Mouse (Mus musculus) neural tube, embryonic 14.5 days (tissue): Measurements from ENCODE around the gene Snapc5. TPM values are rescaled to one million over a fixed set of nuclear protein-coding genes. Genes with fewer than 3 reads are reported as not detected.

Experiments used
- ATAC-seq: fragments of 200-750 bp; cut with Nextera tagmentation; 2 replicates; pipeline ENCODE4 v1.8.0; 2017; ENCODE audit warnings: low read depth, mild to moderate bottlenecking, moderate TSS enrichment, moderate library complexity
- H3K27ac ChIP-seq: fragments of 300-500 bp; sonication (generic); 2 replicates; pipeline ENCODE4 v1.5.1; 2014; ENCODE audit warnings: low read depth, mild to moderate bottlenecking, control low read depth, low read length, moderate library complexity, mixed read lengths
- H3K27me3 ChIP-seq: fragments of 300-500 bp; sonication (generic); 2 replicates; pipeline ENCODE4 v1.6.1; 2014; ENCODE audit warnings: low read length; ENCODE audit not compliant: control insufficient read depth, insufficient read depth
- H3K36me3 ChIP-seq: fragments of 300-500 bp; sonication (generic); 2 replicates; pipeline ENCODE4 v1.6.1; 2014; ENCODE audit warnings: low read length, mixed read lengths; ENCODE audit not compliant: control insufficient read depth, insufficient read depth
- H3K4me1 ChIP-seq: fragments of 300-500 bp; sonication (generic); 2 replicates; pipeline ENCODE4 v1.6.1; 2014; ENCODE audit warnings: low read length; ENCODE audit not compliant: control insufficient read depth, insufficient read depth
- H3K4me2 ChIP-seq: fragments of 300-500 bp; sonication (generic); 2 replicates; pipeline ENCODE4 v1.6.1; 2014; ENCODE audit warnings: mild to moderate bottlenecking, low read depth, low read length, control low read depth
- H3K4me3 ChIP-seq: fragments of 300-500 bp; sonication (generic); 2 replicates; pipeline ENCODE4 v1.5.1; 2014; ENCODE audit warnings: low read depth, low read length, control low read depth, mixed read lengths
- H3K9ac ChIP-seq: fragments of 300-500 bp; sonication (generic); replicated peaks from 2 replicates; pipeline ENCODE4 v1.6.1; 2014; ENCODE audit warnings: low read depth, mild to moderate bottlenecking, control low read depth, low read length, mixed read lengths
- H3K9me3 ChIP-seq: fragments of 300-500 bp; sonication (generic); 2 replicates; pipeline ENCODE4 v1.6.1; 2016; ENCODE audit warnings: low read length; ENCODE audit not compliant: control insufficient read depth
- WGBS: fragments of 180-500 bp; shearing (Covaris S2); extraction: QIAGEN DNeasy Blood & Tissue Kit; methylation state at CpG from one replicate; pipeline ENCODE4 v1.1.7; 2014; 5-methylcytosine and 5-hydroxymethylcytosine counted together
- polyA plus RNA-seq: library from polyadenylated mRNA; unstranded; fragments of >200 nt; fragmentation: Nextera tagmentation; extraction: Ambion mirVana; gene quantifications from 2 replicates; pipeline ENCODE4 v1.2.1, GENCODE M21; 2014

Snapc5 gene
- polyA plus RNA-seq, 1 experiment from 2014 or later, result 29.0 TPM

DNA sequence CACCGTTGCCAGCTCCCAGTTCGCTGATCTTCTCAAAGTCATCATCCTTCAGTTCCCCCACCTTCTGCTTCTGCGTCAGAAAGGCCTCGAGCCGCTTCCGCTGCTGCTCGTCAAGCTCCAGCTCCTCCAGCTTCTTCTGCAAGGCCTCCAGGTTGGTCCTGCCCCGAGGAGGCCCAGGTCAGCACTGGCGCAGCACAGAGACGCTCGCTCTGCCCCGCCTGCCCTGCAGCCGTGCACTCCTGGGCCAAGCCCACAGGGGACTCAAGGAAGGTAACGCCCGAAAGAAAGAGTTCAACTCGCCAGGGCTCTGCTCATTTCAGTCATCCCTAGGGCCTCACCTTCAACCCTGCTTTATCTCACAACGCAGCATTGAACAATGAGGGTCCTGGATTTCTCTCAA, 35.4 kb downstream of the Snapc5 start:
- Histone ChIP-seq H3K4me2 (no peak overlapping the region), H3K9ac (no peak overlapping the region), H3K4me1 (no peaks in the 10 kb centered on the region), H3K4me3 (no peak overlapping the region), H3K9me3 (no peaks in the 10 kb centered on the region), H3K27ac (no peak overlapping the region), H3K36me3 (no peaks in the 10 kb centered on the region), H3K27me3 (no peaks in the 10 kb centered on the region)
- WGBS, result 94% methylated on average over 17 of the region's 17 CpGs
- no peak for ATAC-seq

GRCm38 (mm10) chr9:64216090-64216489, 37.0 kb downstream of the Snapc5 start:
- H3K9ac ChIP-seq, result no peak overlapping the region
- no peak overlapping the region for H3K4me3 ChIP-seq
- no peak overlapping the region for H3K27ac ChIP-seq
- H3K4me2 ChIP-seq, result no peak overlapping the region
- H3K4me1 ChIP-seq, result no peaks in the 10 kb centered on the region
- 87% methylated on average over 4 of the region's 4 CpGs for WGBS
- ATAC-seq, result no peak
- no peaks in the 10 kb centered on the region for H3K36me3 ChIP-seq
- H3K9me3 ChIP-seq, result no peaks in the 10 kb centered on the region
- no peaks in the 10 kb centered on the region for H3K27me3 ChIP-seq

- ATAC-seq, result no peak
- no peaks in the 10 kb centered on the region for H3K4me1 ChIP-seq
- H3K36me3 ChIP-seq, result no peaks in the 10 kb centered on the region
- no peaks in the 10 kb centered on the region for H3K9me3 ChIP-seq
- no peaks in the 10 kb centered on the region for H3K27me3 ChIP-seq
- no peak overlapping the region for H3K9ac ChIP-seq
- 94% methylated on average over 2 of the region's 2 CpGs for WGBS
- no peak overlapping the region for H3K4me2 ChIP-seq
- H3K27ac ChIP-seq, result no peak overlapping the region
- no peak overlapping the region for H3K4me3 ChIP-seq
These were observed 37.6 kb downstream of the Snapc5 start for GRCm38 (mm10) chr9:64216641-64217040.

- no peaks in the 10 kb centered on the region for H3K4me1 ChIP-seq
- H3K4me3 ChIP-seq, result no peak overlapping the region
- H3K36me3 ChIP-seq, result no peaks in the 10 kb centered on the region
- ATAC-seq, result no peak
- no peak overlapping the region for H3K27ac ChIP-seq
- no peaks in the 10 kb centered on the region for H3K9me3 ChIP-seq
- no peak overlapping the region for H3K9ac ChIP-seq
- no peaks in the 10 kb centered on the region for H3K27me3 ChIP-seq
- no peak overlapping the region for H3K4me2 ChIP-seq
These were observed 38.8 kb downstream of the Snapc5 start for GRCm38 (mm10) chr9:64217887-64218286.

DNA sequence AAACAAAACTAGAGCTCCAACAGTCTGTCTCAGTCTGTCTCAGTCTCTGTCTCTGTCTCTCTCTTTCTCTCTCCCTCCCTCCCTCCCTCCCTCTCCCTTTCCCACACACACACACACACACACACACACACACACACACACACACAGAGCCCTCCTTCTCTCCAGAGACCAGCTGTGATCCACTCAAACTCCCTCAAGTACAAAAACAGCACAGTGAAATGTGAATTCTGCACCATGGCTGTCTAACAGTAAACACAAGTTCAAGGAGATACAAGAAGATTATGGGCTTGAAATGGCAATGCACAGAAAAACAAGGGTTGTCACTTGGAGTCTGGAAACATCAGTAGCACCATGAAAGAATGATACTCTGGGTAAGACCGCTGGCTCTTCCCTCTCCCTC, 40.2 kb downstream of the Snapc5 start:
- Histone ChIP-seq H3K9me3 (no peaks in the 10 kb centered on the region), H3K27me3 (no peaks in the 10 kb centered on the region), H3K4me2 (no peak overlapping the region), H3K27ac (no peak overlapping the region), H3K4me1 (no peaks in the 10 kb centered on the region), H3K4me3 (no peak overlapping the region), H3K36me3 (no peaks in the 10 kb centered on the region), H3K9ac (no peak overlapping the region)
- 71% methylated on average over 1 of the region's 1 CpGs for WGBS
- no peak for ATAC-seq

GRCm38 (mm10) chr9:64219772-64220420, 40.8 kb downstream of the Snapc5 start:
- Histone ChIP-seq H3K4me3 (no peak overlapping the region), H3K9me3 (no peaks in the 10 kb centered on the region), H3K27ac (no peak overlapping the region), H3K4me2 (no peak overlapping the region), H3K9ac (no peak overlapping the region), H3K4me1 (no peaks in the 10 kb centered on the region), H3K27me3 (no peaks in the 10 kb centered on the region), H3K36me3 (no peaks in the 10 kb centered on the region)
- WGBS, result 86% methylated on average over 10 of the region's 10 CpGs
- no peak for ATAC-seq

DNA sequence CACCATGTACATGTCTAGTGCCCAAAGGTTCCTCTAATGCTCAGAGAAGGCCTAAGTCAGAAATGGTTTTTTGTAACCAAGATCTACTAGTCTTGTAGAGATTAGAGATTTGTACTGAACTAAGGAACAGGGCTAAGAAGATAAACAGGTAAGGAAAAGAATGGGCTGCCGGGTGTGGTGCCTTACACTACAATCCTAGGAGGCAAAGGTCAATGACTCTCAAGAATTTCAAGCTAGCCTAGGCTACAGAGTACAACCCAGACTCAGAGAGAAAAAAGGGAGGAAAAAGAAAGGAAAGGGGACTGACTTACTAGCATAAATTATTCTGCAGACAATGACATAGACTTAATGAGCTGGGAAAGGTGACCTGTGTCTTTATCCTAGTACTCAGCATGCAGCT, 41.5 kb downstream of the Snapc5 start:
- WGBS, result 24% methylated on average over 1 of the region's 1 CpGs
- H3K9ac ChIP-seq, result no peak overlapping the region
- no peaks in the 10 kb centered on the region for H3K36me3 ChIP-seq
- ATAC-seq, result no peak
- no peaks in the 10 kb centered on the region for H3K9me3 ChIP-seq
- no peaks in the 10 kb centered on the region for H3K27me3 ChIP-seq
- no peak overlapping the region for H3K27ac ChIP-seq
- H3K4me3 ChIP-seq, result no peak overlapping the region
- H3K4me1 ChIP-seq, result no peaks in the 10 kb centered on the region
- H3K4me2 ChIP-seq, result no peak overlapping the region

DNA sequence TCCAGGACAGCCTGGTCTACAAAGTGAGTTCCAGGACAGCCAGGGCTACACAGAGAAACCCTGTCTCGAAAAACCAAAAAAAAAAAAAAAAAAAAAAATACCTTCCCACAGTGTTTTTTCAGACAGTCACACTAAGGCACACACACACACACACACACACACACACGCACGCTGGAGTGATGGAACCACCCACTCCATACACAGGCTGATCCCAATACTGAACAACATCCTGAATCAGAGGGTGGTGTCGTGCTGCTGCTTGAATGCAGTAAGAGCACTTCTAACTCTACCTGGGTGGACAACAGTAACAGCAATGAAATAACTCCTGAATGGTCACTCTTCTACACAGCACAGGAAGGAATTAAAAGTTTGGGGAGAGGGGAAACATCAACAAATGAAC, 42.4 kb downstream of the Snapc5 start:
- Histone ChIP-seq H3K4me1 (no peaks in the 10 kb centered on the region), H3K27ac (no peak overlapping the region), H3K4me3 (no peak overlapping the region), H3K9ac (no peak overlapping the region), H3K9me3 (no peaks in the 10 kb centered on the region), H3K27me3 (no peaks in the 10 kb centered on the region), H3K4me2 (no peak overlapping the region), H3K36me3 (no peaks in the 10 kb centered on the region)
- ATAC-seq, result no peak
- WGBS, result 88% methylated on average over 4 of the region's 4 CpGs

DNA sequence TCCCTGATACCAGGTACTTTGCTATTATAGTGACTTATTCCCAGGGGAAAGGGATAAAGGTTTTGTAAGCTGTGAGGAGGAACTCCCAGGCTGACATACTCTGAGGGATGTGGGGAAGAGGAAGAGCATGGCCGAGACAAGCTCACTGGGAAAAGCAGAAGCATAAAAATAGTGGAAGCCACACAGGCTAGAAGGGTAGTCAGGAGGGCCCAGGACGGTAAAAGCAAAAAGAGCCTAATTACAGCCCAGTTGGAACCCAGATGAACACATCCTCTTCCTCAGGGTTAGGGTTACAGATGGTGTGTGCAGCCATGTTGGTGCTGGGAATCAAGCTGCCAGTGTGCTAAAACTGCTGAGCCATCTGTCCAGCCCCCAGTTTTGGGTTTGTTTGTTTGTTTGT, 43.0 kb downstream of the Snapc5 start:
- Histone ChIP-seq H3K27ac (no peak overlapping the region), H3K27me3 (no peaks in the 10 kb centered on the region), H3K9ac (no peak overlapping the region), H3K4me3 (no peak overlapping the region), H3K4me2 (no peak overlapping the region), H3K9me3 (no peaks in the 10 kb centered on the region), H3K36me3 (no peaks in the 10 kb centered on the region), H3K4me1 (no peaks in the 10 kb centered on the region)
- WGBS, result 58% methylated on average over 2 of the region's 2 CpGs
- no peak for ATAC-seq
